Mouse (Mus musculus) heart, embryonic 16.5 days (tissue): ENCODE measurements around the gene Ucn2. TPM values are rescaled to one million over a fixed set of nuclear protein-coding genes. Genes with fewer than 3 reads are reported as not detected.

ENCODE experiments used
- ATAC-seq: fragments of 200-750 bp; cut with Nextera tagmentation; replicated peaks from 2 replicates; pipeline ENCODE4 v1.8.0; 2017; ENCODE audit warnings: moderate number of reproducible peaks; ENCODE audit not compliant: insufficient read depth, low FRiP score; ENCODE audit errors: extremely low read depth
- H3K27ac ChIP-seq: fragments of 300-500 bp; sonication (generic); 2 replicates; pipeline ENCODE4 v1.5.1; 2014; ENCODE audit warnings: mild to moderate bottlenecking, low read length, control low read depth, moderate library complexity
- H3K27me3 ChIP-seq: fragments of 300-500 bp; sonication (generic); 2 replicates; pipeline ENCODE4 v1.6.1; 2014; ENCODE audit warnings: low read length, mixed read lengths; ENCODE audit not compliant: control insufficient read depth, insufficient read depth
- H3K36me3 ChIP-seq: fragments of 300-500 bp; sonication (generic); 2 replicates; pipeline ENCODE4 v1.6.1; 2014; ENCODE audit not compliant: control insufficient read depth, insufficient read depth
- H3K4me1 ChIP-seq: fragments of 300-500 bp; sonication (generic); 2 replicates; pipeline ENCODE4 v1.6.1; 2014; ENCODE audit warnings: low read length, mixed read lengths; ENCODE audit not compliant: control insufficient read depth, insufficient read depth
- H3K4me2 ChIP-seq: fragments of 300-500 bp; sonication (generic); 2 replicates; pipeline ENCODE4 v1.6.1; 2014; ENCODE audit warnings: low read depth, mild to moderate bottlenecking, control low read depth, low read length
- H3K4me3 ChIP-seq: fragments of 300-500 bp; sonication (generic); 2 replicates; pipeline ENCODE4 v1.5.1; 2014; ENCODE audit warnings: mild to moderate bottlenecking, control low read depth, low read length
- H3K9ac ChIP-seq: fragments of 300-500 bp; sonication (generic); 2 replicates; pipeline ENCODE4 v1.6.1; 2014; ENCODE audit warnings: low read length, control low read depth
- H3K9me3 ChIP-seq: fragments of 300-500 bp; sonication (generic); replicated peaks from 2 replicates; pipeline ENCODE4 v1.6.1; 2016; ENCODE audit warnings: low read length; ENCODE audit not compliant: control insufficient read depth
- WGBS: fragments of 180-500 bp; shearing (Covaris S2); extraction: QIAGEN DNeasy Blood & Tissue Kit; methylation state at CpG from one replicate; pipeline ENCODE4 v1.1.7; 2014; 5-methylcytosine and 5-hydroxymethylcytosine counted together
- polyA plus RNA-seq: library from polyadenylated mRNA; unstranded; fragments of >200 nt; fragmentation: Nextera tagmentation; extraction: Ambion mirVana; gene quantifications from 2 replicates; pipeline ENCODE4 v1.2.1, GENCODE M21; 2015

Gene Ucn2
- polyA plus RNA-seq, result not detected in 2 replicates

GRCm38 (mm10) chr9:108985710-108986109 is at the start of gene Ucn2:
TSS of gene Ucn2 (plus strand) at chr9:108986010.
- Histone ChIP-seq H3K27me3 (no peaks in the 10 kb centered on the region; the same call in 1 of the 2 replicates), H3K9me3 (no peaks in the 10 kb centered on the region), H3K4me2 (no peak within 1 kb of the TSS), H3K27ac (no peak within 1 kb of the TSS), H3K9ac (no peak within 1 kb of the TSS), H3K36me3 (no peaks in the 10 kb centered on the region), H3K4me1 (peaks cover 32% of the 10 kb centered on the region), H3K4me3 (no peak within 1 kb of the TSS)
- 72% methylated on average over 4 of the region's 4 CpGs for WGBS
- ATAC-seq, result no peak

GRCm38 (mm10) chr9:108936418-108937364 is 49.1 kb upstream of the Ucn2 start, which contains the start of gene Uqcrc1:
TSS of gene Uqcrc1 (plus strand) at chr9:108936633.
- Histone ChIP-seq H3K9me3 (peaks cover 2% of the 10 kb centered on the region; the same call in 1 of the 2 replicates), H3K4me2 (peak within 1 kb of the TSS; percentile 80), H3K9ac (peak within 1 kb of the TSS; percentile 98), H3K4me3 (peak within 1 kb of the TSS; percentile 90), H3K27me3 (no peaks in the 10 kb centered on the region), H3K36me3 (peaks cover 33% of the 10 kb centered on the region), H3K27ac (peak within 1 kb of the TSS; percentile 83), H3K4me1 (peaks cover 8% of the 10 kb centered on the region)
- under 1% methylated on average over 58 of the region's 58 CpGs for WGBS
- peak; percentile 90 for ATAC-seq

- no peak overlapping the region for H3K4me3 ChIP-seq
- peaks cover 76% of the 10 kb centered on the region for H3K36me3 ChIP-seq
- peaks cover 18% of the 10 kb centered on the region for H3K4me1 ChIP-seq
- ATAC-seq, result no peak
- no peaks in the 10 kb centered on the region for H3K27me3 ChIP-seq
- WGBS, result 74% methylated on average over 9 of the region's 9 CpGs
- H3K9me3 ChIP-seq, result no peaks in the 10 kb centered on the region
- no peak overlapping the region for H3K9ac ChIP-seq
- H3K4me2 ChIP-seq, result no peak overlapping the region
- no peak overlapping the region for H3K27ac ChIP-seq
Measured at GRCm38 (mm10) chr9:108945111-108945510, 40.7 kb upstream of the Ucn2 start.

GRCm38 (mm10) chr9:108945608-108946007 is 40.2 kb upstream of the Ucn2 start:
- no peak for ATAC-seq
- Histone ChIP-seq H3K4me2 (no peak overlapping the region), H3K27ac (no peak overlapping the region), H3K4me3 (no peak overlapping the region), H3K36me3 (peaks cover 78% of the 10 kb centered on the region), H3K27me3 (no peaks in the 10 kb centered on the region), H3K9me3 (no peaks in the 10 kb centered on the region), H3K9ac (no peak overlapping the region), H3K4me1 (peaks cover 20% of the 10 kb centered on the region)
- WGBS, result 84% methylated on average over 5 of the region's 5 CpGs

- no peaks in the 10 kb centered on the region for H3K9me3 ChIP-seq
- no peak overlapping the region for H3K9ac ChIP-seq
Measured at GRCm38 (mm10) chr9:108949231-108949966, 36.4 kb upstream of the Ucn2 start.

GRCm38 (mm10) chr9:108949967-108950728 is 35.7 kb upstream of the Ucn2 start:
- H3K4me1 ChIP-seq, result peaks cover 24% of the 10 kb centered on the region
- H3K27ac ChIP-seq, result peak overlapping the region; percentile 64
- no peaks in the 10 kb centered on the region for H3K9me3 ChIP-seq
- no peak overlapping the region for H3K4me2 ChIP-seq
- ATAC-seq, result peak; percentile 26
- H3K4me3 ChIP-seq, result no peak overlapping the region
- peaks cover 19% of the 10 kb centered on the region for H3K27me3 ChIP-seq
- H3K9ac ChIP-seq, result peak overlapping the region; percentile 26; the same call in 1 of the 2 replicates
- 64% methylated on average over 9 of the region's 9 CpGs for WGBS
- H3K36me3 ChIP-seq, result peaks cover 52% of the 10 kb centered on the region

More at GRCm38 (mm10) chr9:108949231-108949966, 36.4 kb upstream of the Ucn2 start:
- ATAC-seq, result peak; percentile 45; the same call in 1 of the 2 replicates
- no peak overlapping the region for H3K4me3 ChIP-seq
- 56% methylated on average over 13 of the region's 13 CpGs for WGBS
- H3K36me3 ChIP-seq, result peaks cover 60% of the 10 kb centered on the region
- peak overlapping the region; percentile 64 for H3K27ac ChIP-seq
- peaks cover 24% of the 10 kb centered on the region for H3K4me1 ChIP-seq
- H3K27me3 ChIP-seq, result peaks cover 17% of the 10 kb centered on the region
- no peak overlapping the region for H3K4me2 ChIP-seq

GRCm38 (mm10) chr9:108953081-108953636 is 32.7 kb upstream of the Ucn2 start, which contains the start of gene Col7a1:
TSS of gene Col7a1 (plus strand) at chr9:108953586.
- Histone ChIP-seq H3K4me3 (peak within 1 kb of the TSS; percentile 32), H3K9me3 (no peaks in the 10 kb centered on the region), H3K27ac (no peak within 1 kb of the TSS), H3K9ac (no peak within 1 kb of the TSS), H3K36me3 (peaks cover 25% of the 10 kb centered on the region), H3K4me1 (peaks cover 24% of the 10 kb centered on the region), H3K27me3 (peaks cover 21% of the 10 kb centered on the region), H3K4me2 (peak within 1 kb of the TSS; percentile 55)
- 7% methylated on average over 15 of the region's 15 CpGs for WGBS
- no peak for ATAC-seq

GRCm38 (mm10) chr9:108955241-108955640 is 30.6 kb upstream of the Ucn2 start:
- ATAC-seq, result no peak
- Histone ChIP-seq H3K9me3 (no peaks in the 10 kb centered on the region), H3K4me1 (peaks cover 5% of the 10 kb centered on the region; the same call in 1 of the 2 replicates), H3K4me3 (no peak overlapping the region), H3K27me3 (peaks cover 21% of the 10 kb centered on the region), H3K4me2 (no peak overlapping the region), H3K36me3 (peaks cover 6% of the 10 kb centered on the region), H3K9ac (no peak overlapping the region), H3K27ac (no peak overlapping the region)
- 84% methylated on average over 11 of the region's 11 CpGs for WGBS
